Mouse (Mus musculus): ENCODE measurements at regions not wholly inside any gene's neighbourhood (a gene's known extent, or its start where the extent isn't known, plus 50 kb on each side); places are given as distances from the start of the nearest gene placed in this dataset.

GRCm38 (mm10) chr9:53007395-53007794 lies 240.5 kb downstream of the Ddx10 start:
- TF ChIP-seq CTCF (IDR thresholded peaks at IDR 0.05; ENCODE audit: low read depth, low read length) (no peak), POLR2A (IDR thresholded peaks at IDR 0.05; ENCODE audit: extremely low read depth, insufficient read depth, low read length) (no peak)

Data from liver, adult 2 months (tissue).